Mouse (Mus musculus) intestine, embryonic 14.5 days (tissue): ENCODE measurements around the gene Plxnb1. TPM values are rescaled to one million over a fixed set of nuclear protein-coding genes. Genes with fewer than 3 reads are reported as not detected.

ENCODE experiments used
- ATAC-seq: fragments of 200-750 bp; cut with Nextera tagmentation; replicated peaks from 2 replicates; pipeline ENCODE4 v1.8.0; 2017; ENCODE audit warnings: low read depth, moderate number of reproducible peaks, moderate TSS enrichment, moderate library complexity; ENCODE audit not compliant: low FRiP score, low TSS enrichment
- DNase-seq: peaks from one replicate; pipeline ENCODE4 v3.0.0-alpha.2; 2018; ENCODE audit warnings: low spot score
- H3K27ac ChIP-seq: fragments of 300-500 bp; sonication (generic); 2 replicates; pipeline ENCODE4 v1.5.1; 2014; ENCODE audit warnings: low read depth, mild to moderate bottlenecking, control low read depth
- H3K27me3 ChIP-seq: fragments of 300-500 bp; sonication (generic); replicated peaks from 2 replicates; pipeline ENCODE4 v1.6.1; 2014; ENCODE audit warnings: low read length, control low read depth; ENCODE audit not compliant: control insufficient read depth, insufficient read depth
- H3K36me3 ChIP-seq: fragments of 300-500 bp; sonication (generic); 2 replicates; pipeline ENCODE4 v1.6.1; 2014; ENCODE audit warnings: low read length, control low read depth; ENCODE audit not compliant: control insufficient read depth, insufficient read depth
- H3K4me1 ChIP-seq: fragments of 300-500 bp; sonication (generic); replicated peaks from 2 replicates; pipeline ENCODE4 v1.6.1; 2014; ENCODE audit warnings: low read length, control low read depth, mixed read lengths; ENCODE audit not compliant: control insufficient read depth, insufficient read depth
- H3K4me2 ChIP-seq: fragments of 300-500 bp; sonication (generic); 2 replicates; pipeline ENCODE4 v1.6.1; 2014; ENCODE audit warnings: low read length
- H3K4me3 ChIP-seq: fragments of 300-500 bp; sonication (generic); 2 replicates; pipeline ENCODE4 v1.5.1; 2014; ENCODE audit warnings: low read depth, low read length, control low read depth, mixed read lengths
- H3K9ac ChIP-seq: fragments of 300-500 bp; sonication (generic); 2 replicates; pipeline ENCODE4 v1.6.1; 2014; ENCODE audit warnings: mild to moderate bottlenecking, low read length
- H3K9me3 ChIP-seq: fragments of 300-500 bp; sonication (generic); 2 replicates; pipeline ENCODE4 v1.6.1; 2016; ENCODE audit warnings: low read length, control low read depth; ENCODE audit not compliant: control insufficient read depth
- WGBS: fragments of 180-500 bp; shearing (Covaris S2); extraction: QIAGEN DNeasy Blood & Tissue Kit; methylation state at CpG from one replicate; pipeline ENCODE4 v1.1.7; 2014; 5-methylcytosine and 5-hydroxymethylcytosine counted together
- polyA plus RNA-seq: library from polyadenylated mRNA; unstranded; fragments of >200 nt; fragmentation: Nextera tagmentation; extraction: Ambion mirVana; gene quantifications from 2 replicates; pipeline ENCODE4 v1.2.1, GENCODE M21; 2014

Gene Plxnb1
- polyA plus RNA-seq, 1 experiment from 2014 or later = 11.7 TPM

- H3K9ac ChIP-seq = no peak overlapping the region
- H3K4me2 ChIP-seq = no peak overlapping the region
- peaks cover 43% of the 10 kb centered on the region for H3K36me3 ChIP-seq
- ATAC-seq = no peak
- no peaks in the 10 kb centered on the region for H3K9me3 ChIP-seq
- DNase-seq = no peak
- H3K4me3 ChIP-seq = no peak overlapping the region
- H3K4me1 ChIP-seq = peaks cover 7% of the 10 kb centered on the region
- no peaks in the 10 kb centered on the region for H3K27me3 ChIP-seq
- H3K27ac ChIP-seq = no peak overlapping the region
- WGBS = 81% methylated on average over 3 of the region's 3 CpGs
Observed at GRCm38 (mm10) chr9:109053366-109053765, 41.8 kb upstream of the Plxnb1 start.

- Histone ChIP-seq H3K36me3 (peaks cover 46% of the 10 kb centered on the region), H3K4me1 (peaks cover 12% of the 10 kb centered on the region), H3K4me3 (no peak overlapping the region), H3K27me3 (no peaks in the 10 kb centered on the region), H3K9me3 (no peaks in the 10 kb centered on the region), H3K4me2 (no peak overlapping the region), H3K9ac (no peak overlapping the region), H3K27ac (no peak overlapping the region)
- WGBS = 79% methylated on average over 6 of the region's 6 CpGs
- ATAC-seq = no peak
- DNase-seq = no peak
Observed at GRCm38 (mm10) chr9:109053851-109054250, 41.3 kb upstream of the Plxnb1 start.

DNA sequence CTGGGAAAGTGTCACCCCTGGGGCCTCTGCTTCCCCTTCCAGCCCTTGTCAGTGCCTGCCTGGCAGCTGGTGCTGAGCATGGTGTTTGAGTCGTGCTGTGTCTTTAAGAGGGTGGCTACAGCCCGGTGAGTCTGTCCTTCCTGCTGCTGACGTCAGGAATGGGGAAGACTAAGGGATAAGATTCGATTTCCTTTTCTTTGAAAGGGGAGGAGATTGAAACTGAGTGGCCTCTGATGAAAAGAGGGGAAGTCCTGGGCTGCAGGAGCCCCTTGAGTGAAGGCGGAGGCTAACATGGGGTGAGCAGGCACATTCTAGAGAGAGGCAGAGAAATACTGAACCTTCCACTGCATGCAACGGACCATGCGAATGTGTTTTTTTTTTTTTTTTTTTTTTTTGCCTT is 40.5 kb upstream of the Plxnb1 start:
- DNase-seq (no peak), ATAC-seq (peak; percentile 55)
- WGBS = 2% methylated on average over 7 of the region's 7 CpGs
- Histone ChIP-seq H3K36me3 (peaks cover 42% of the 10 kb centered on the region), H3K4me3 (peak overlapping the region; percentile 27), H3K9me3 (no peaks in the 10 kb centered on the region), H3K4me1 (peaks cover 13% of the 10 kb centered on the region), H3K4me2 (peak overlapping the region; percentile 50), H3K27ac (peak overlapping the region; percentile 62), H3K9ac (peak overlapping the region; percentile 20), H3K27me3 (no peaks in the 10 kb centered on the region)

DNA sequence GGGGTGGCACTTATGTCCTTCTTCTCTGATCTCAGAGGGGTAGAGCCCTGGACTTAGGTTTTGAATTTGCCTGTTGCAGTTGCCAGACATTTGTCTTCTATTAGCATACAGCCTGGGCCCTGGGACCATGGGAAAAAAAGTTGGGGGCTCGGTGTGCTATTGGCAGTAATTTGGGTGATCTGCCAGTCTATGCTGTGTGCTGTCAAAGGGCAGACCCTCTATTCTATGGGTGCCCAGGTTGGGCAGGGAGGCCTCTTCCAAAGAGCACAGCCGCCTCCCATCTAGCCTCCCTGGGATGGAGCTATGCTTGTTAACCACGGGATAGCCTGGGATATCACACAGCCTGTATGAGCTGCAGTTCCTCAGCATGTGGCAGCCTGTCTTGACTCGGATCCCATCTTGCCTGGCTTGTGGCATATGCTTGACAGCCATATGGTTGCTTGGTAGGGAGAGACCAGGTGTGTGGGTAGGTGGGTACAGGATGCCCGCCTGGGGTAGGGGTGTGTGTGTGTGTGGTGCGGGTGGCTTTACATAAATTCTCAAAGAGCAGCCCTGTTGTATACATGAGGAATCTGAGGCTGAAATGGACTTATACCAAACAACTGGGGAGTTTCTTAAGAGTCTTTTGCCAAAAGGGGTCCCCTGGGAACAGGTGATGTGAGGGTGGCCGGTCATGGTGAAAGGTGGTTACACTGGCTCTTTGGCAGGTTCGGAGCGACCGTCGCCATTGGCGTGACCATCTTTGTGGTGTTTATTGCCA is 39.7 kb upstream of the Plxnb1 start:
- no peak for DNase-seq
- H3K9me3 ChIP-seq = no peaks in the 10 kb centered on the region
- 90% methylated on average over 12 of the region's 12 CpGs for WGBS

GRCm38 (mm10) chr9:109056081-109056690 is 39.0 kb upstream of the Plxnb1 start:
- 93% methylated on average over 17 of the region's 17 CpGs for WGBS
- Histone ChIP-seq H3K27me3 (no peaks in the 10 kb centered on the region), H3K27ac (no peak overlapping the region), H3K36me3 (peaks cover 41% of the 10 kb centered on the region), H3K4me1 (peaks cover 13% of the 10 kb centered on the region), H3K9me3 (no peaks in the 10 kb centered on the region), H3K4me2 (no peak overlapping the region), H3K4me3 (no peak overlapping the region), H3K9ac (no peak overlapping the region)
- ATAC-seq (no peak), DNase-seq (no peak)

More for the DNA sequence above, 39.7 kb upstream of the Plxnb1 start:
- Histone ChIP-seq H3K27ac (peak overlapping the region; percentile 28; the same call in 1 of the 2 replicates), H3K36me3 (peaks cover 42% of the 10 kb centered on the region), H3K4me2 (peak overlapping the region; percentile 50), H3K9ac (peak overlapping the region; percentile 20; the same call in 1 of the 2 replicates), H3K4me1 (peaks cover 13% of the 10 kb centered on the region), H3K4me3 (peak overlapping the region; percentile 27), H3K27me3 (no peaks in the 10 kb centered on the region)
- no peak for ATAC-seq

- WGBS = 95% methylated on average over 4 of the region's 4 CpGs
- H3K4me2 ChIP-seq = no peak overlapping the region
- DNase-seq = no peak
- ATAC-seq = no peak
- H3K9ac ChIP-seq = no peak overlapping the region
- H3K27ac ChIP-seq = no peak overlapping the region
- H3K36me3 ChIP-seq = peaks cover 41% of the 10 kb centered on the region
- no peaks in the 10 kb centered on the region for H3K9me3 ChIP-seq
- peaks cover 13% of the 10 kb centered on the region for H3K4me1 ChIP-seq
- no peak overlapping the region for H3K4me3 ChIP-seq
- H3K27me3 ChIP-seq = no peaks in the 10 kb centered on the region
Observed at GRCm38 (mm10) chr9:109056916-109057315, 38.3 kb upstream of the Plxnb1 start.

- Histone ChIP-seq H3K9me3 (no peaks in the 10 kb centered on the region), H3K4me3 (no peak overlapping the region), H3K27me3 (no peaks in the 10 kb centered on the region), H3K9ac (no peak overlapping the region), H3K27ac (no peak overlapping the region), H3K4me1 (peaks cover 13% of the 10 kb centered on the region), H3K36me3 (peaks cover 46% of the 10 kb centered on the region), H3K4me2 (no peak overlapping the region)
- ATAC-seq (no peak), DNase-seq (no peak)
- 92% methylated on average over 5 of the region's 5 CpGs for WGBS
Observed at GRCm38 (mm10) chr9:109057543-109057942, 37.6 kb upstream of the Plxnb1 start.

GRCm38 (mm10) chr9:109058006-109058765 is 37.0 kb upstream of the Plxnb1 start:
- ATAC-seq (no peak), DNase-seq (no peak)
- Histone ChIP-seq H3K27me3 (no peaks in the 10 kb centered on the region), H3K4me1 (peaks cover 13% of the 10 kb centered on the region), H3K9ac (no peak overlapping the region; the same call in 1 of the 2 replicates), H3K27ac (peak overlapping the region; percentile 85; the same call in 1 of the 2 replicates), H3K4me3 (no peak overlapping the region), H3K36me3 (peaks cover 46% of the 10 kb centered on the region), H3K9me3 (no peaks in the 10 kb centered on the region), H3K4me2 (peak overlapping the region; percentile 52)
- WGBS = 93% methylated on average over 19 of the region's 19 CpGs
